In genomic region chr17:45663106-45663919, GRCm38 (mm10) we compare ENCODE assay signal across 9 mouse cellular contexts. TPM values are rescaled to one million over a fixed set of nuclear protein-coding genes. Genes with fewer than 3 reads are reported as not detected.
A peak's percentile ranks its signal among the peaks of the same experiment; 100 is the strongest.
DNase-seq lines count a peak whose midpoint lies in the region; ATAC-seq lines count a peak whose summit lies in the region.
"Had no signal": no experiment of that assay in that cellular context is flagged by ENCODE, and none has a peak within 500 bp of the region (broad histone marks: within the 10 kb centered on the region; RNA-seq: fewer than 3 reads in every experiment).

No protein-coding gene starts in this region.

- no peak overlapping the region for H3K27ac ChIP-seq in hindbrain, embryonic 16.5 days (ENCODE audit: low read depth, low read length)

- H3K27me3 ChIP-seq in hindbrain, embryonic 16.5 days (replicated peaks; ENCODE audit: control insufficient read depth, insufficient read depth, low read length) = no peaks in the 10 kb centered on the region

- no peak overlapping the region for H3K4me3 ChIP-seq in hindbrain, embryonic 16.5 days (ENCODE audit: low read length)
- H3K4me3 ChIP-seq: myocyte had no signal

- H3K4me1 ChIP-seq in hindbrain, embryonic 16.5 days (ENCODE audit: control insufficient read depth, insufficient read depth, low read depth, low read length) = peaks cover 3% of the 10 kb centered on the region; the same call in 1 of the 2 replicates

- peaks cover 27% of the 10 kb centered on the region for H3K36me3 ChIP-seq in hindbrain, embryonic 16.5 days (ENCODE audit: control insufficient read depth, insufficient read depth, low read length)

- DNase-seq in Muller cell, postnatal 12 days (ENCODE audit: inconsistent ontology term) = peak; percentile 48
- peak; percentile 82 for DNase-seq in cerebellum, adult 9-11 months
- DNase-seq in frontal cortex, postnatal 25 days (ENCODE audit: low spot score in 2 of 2) = peak; percentile 74
- peak; percentile 47 for DNase-seq in left cerebral cortex, adult 11 months (ENCODE audit: low spot score)
- DNase-seq in lung, postnatal 36 days = peak; percentile 76
- peak; percentile 81 to 84 for DNase-seq in right cerebral cortex, adult 2 months (ENCODE audit: low spot score in 2 of 2)
- DNase-seq in yolk sac, embryonic 10.5 days (ENCODE audit: low spot score) = peak; percentile 39

- H3K4me2 ChIP-seq in hindbrain, embryonic 16.5 days (ENCODE audit: low read length) = peak overlapping the region; percentile 28; the same call in 1 of the 2 replicates

- H3K9me3 ChIP-seq in hindbrain, embryonic 16.5 days (ENCODE audit: control insufficient read depth, low read length) = no peaks in the 10 kb centered on the region

- H3K9ac ChIP-seq in hindbrain, embryonic 16.5 days (ENCODE audit: low read depth, low read length) = 0 out of 2 replicates have a peak overlapping the region, but pooled peaks have one; percentile 32

- WGBS in hindbrain, embryonic 16.5 days = 23% methylated on average over 27 of the region's 27 CpGs

- peak; percentile 44 for ATAC-seq in hindbrain, embryonic 16.5 days

RNA-seq across cellular contexts. Expression of gene Capn11, which starts 4.2 kb away (rescaled TPM):
- 0.75 and 0.79 TPM in 2 replicates for polyA plus RNA-seq in hindbrain, embryonic 16.5 days (2015; fragmentation: Nextera tagmentation; extraction: Ambion mirVana)

RNA-seq across cellular contexts. Expression of gene Mrpl14, which starts 22.8 kb away (rescaled TPM):
- polyA plus RNA-seq in hindbrain, embryonic 16.5 days (2015; fragmentation: Nextera tagmentation; extraction: Ambion mirVana) = 128 and 134 TPM in 2 replicates

RNA-seq across cellular contexts. Expression of gene Tmem63b, which starts 23.4 kb away (rescaled TPM):
- polyA plus RNA-seq in hindbrain, embryonic 16.5 days (2015; fragmentation: Nextera tagmentation; extraction: Ambion mirVana) = 147 and 148 TPM in 2 replicates
